Mouse (Mus musculus) gastrocnemius, adult 18-20 months (tissue): ENCODE results near the gene Homer2. TPM values are rescaled to one million over a fixed set of nuclear protein-coding genes. Genes with fewer than 3 reads are reported as not detected.
A peak's percentile ranks its signal among the peaks of the same experiment; 100 is the strongest.

Experiments used
- DNase-seq: peaks from one replicate; pipeline ENCODE4 v3.0.0; 2021; ENCODE audit warnings: low spot score
- long read RNA-seq, 2 experiments: library from polyadenylated mRNA; stranded (forward); transcript quantifications; one replicate each; pipeline ENCODE4 v2.0.0; 2021
- total RNA-seq, 2 experiments: library from RNA; stranded (reverse); gene quantifications; 2 replicates each; pipeline ENCODE4 v1.2.3; 2021

Gene Homer2
- 10 to 100 TPM; 51.1 to 51.7 TPM for total RNA-seq
- long read RNA-seq, experiment 1, transcript Homer2-201 (9 exons, 1,736 nt) = major isoform, 8 of 13 reads
- long read RNA-seq, experiment 1, partial matches to known transcripts = 0 of 13 reads
- long read RNA-seq, experiment 1, other reads (novel, unspliced or antisense) = 1 of 13 reads
- long read RNA-seq, experiment 2, transcript Homer2-206 (9 exons, 1,634 nt) = minor isoform, 6 of 24 reads
- long read RNA-seq, experiment 2, transcript Homer2-201 (9 exons, 1,736 nt) = major isoform, 13 of 24 reads
- long read RNA-seq, experiment 2, partial matches to known transcripts = 0 of 24 reads
- long read RNA-seq, experiment 2, other reads (novel, unspliced or antisense) = 5 of 24 reads

DNA sequence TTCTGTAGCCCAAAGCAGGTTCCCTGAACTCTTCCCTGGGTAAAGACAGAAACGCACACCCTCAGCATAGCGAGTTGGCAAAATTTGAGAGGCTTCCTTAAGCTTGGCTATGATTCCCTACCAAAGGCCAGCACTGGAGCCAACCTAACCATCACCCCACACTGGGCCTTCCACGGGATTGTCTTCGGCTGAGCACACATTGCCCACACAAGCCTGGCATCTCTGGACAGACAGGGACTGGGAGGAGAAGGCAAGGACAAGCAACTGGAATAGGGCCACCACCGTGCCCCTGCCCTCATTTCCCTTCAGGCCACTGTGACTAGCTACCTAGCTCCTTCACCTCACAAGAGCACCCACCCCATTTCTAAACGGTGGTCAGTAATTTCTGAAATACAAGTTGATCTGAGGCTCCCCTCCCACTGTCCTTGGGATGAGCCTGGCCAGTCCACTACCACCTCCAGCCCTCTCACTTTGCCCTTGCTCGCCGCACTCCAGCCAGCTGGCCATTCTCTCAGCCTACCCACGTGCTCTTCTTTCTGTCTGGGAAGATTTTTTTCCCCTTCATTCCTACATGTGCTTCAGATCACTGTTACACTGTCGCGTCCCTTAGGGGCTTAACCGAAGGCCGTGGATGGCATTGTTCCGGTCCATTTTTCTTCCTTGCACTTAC is at the start of gene Homer2:
Gene Homer2 (minus strand): TSS at position 57 of the 670 bp plus-strand sequence.
- no peak for DNase-seq

DNA sequence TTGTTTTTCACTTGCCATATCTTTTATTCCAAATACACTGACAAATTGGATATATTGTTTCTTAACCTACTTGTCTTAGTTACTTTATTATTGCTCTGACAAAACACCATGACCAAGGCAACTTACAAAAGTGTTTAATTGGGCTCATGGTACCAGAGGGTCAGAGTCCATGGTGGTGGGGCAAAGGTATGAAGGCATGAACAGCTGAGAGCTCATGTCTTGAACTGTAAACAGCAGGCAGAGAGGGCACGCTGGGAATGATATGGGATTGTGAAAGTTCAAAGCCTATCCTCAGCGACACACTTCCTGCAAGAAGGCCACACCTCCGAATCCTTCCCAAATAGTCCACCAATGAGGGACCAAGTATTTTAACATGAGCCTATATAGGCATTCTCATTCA is 40.6 kb upstream of the Homer2 start:
- no peak for DNase-seq

DNA sequence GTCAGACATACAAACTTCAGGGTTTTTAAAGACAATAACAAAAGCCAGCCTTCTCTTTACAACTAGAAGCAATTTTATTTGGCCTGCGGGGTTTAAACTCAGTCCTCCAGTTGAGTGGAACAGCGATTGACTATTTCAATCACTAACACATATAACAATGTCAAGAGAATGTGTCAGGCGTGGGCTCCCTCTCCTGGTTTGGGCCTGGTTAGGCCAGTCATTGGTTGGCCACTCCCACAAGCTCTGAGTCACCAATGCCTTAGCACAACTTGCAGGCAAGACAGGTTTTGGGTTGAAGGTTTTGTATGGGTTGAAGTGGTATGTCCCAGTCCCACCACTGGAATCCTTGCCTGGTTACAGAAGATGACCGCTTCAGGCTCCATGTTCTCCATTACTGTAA is 36.8 kb upstream of the Homer2 start:
- DNase-seq = peak; percentile 24

DNA sequence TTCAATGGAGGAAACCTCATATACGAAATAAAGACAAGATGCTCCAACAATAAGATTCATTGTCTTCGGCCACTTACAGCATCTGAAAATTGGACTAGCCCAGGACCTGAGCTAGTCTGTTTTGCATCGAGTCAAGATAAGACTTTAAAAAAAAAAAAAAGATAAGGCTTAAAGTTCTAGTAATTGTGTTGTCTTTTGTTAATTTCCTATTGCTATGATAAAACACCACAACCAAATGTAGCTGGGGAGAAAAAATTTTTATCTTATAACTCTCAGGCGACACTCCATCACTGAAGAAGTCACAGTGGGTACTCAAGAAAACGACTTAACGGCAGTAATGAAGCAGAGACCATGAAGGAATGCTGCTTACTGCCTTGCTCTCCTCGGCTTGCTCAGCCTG is 32.7 kb upstream of the Homer2 start:
- no peak for DNase-seq

DNA sequence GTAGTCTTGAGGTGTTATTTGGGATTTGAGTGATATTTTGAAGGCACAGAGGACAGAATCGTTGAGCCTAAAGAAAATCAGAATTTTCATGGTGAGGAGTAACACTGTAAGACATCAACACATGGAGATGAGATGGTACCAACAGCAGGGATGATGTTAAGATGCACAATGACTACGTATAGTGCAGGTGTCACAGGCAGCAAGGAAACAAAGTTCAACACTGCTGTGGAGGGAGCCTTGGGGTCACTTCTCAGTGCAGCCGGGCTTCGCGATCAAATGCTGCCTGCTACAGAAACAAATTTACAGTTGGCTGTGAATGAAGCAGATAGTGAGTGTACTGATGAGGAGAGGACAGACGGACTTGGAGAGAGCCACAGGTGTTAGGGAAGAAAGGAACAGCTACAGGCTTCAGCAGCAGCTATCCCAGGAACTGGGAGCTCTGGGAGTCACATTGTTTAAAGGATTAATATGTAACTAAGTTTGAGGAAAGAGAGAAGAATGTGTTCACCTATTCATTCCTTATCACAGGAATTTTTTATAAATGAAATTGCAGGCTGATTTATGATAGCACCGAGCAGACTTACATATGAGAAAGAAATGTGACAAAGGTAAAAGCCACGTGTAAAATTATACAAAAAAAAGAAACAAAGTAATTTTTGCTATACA is 31.5 kb upstream of the Homer2 start:
- no peak for DNase-seq

DNA sequence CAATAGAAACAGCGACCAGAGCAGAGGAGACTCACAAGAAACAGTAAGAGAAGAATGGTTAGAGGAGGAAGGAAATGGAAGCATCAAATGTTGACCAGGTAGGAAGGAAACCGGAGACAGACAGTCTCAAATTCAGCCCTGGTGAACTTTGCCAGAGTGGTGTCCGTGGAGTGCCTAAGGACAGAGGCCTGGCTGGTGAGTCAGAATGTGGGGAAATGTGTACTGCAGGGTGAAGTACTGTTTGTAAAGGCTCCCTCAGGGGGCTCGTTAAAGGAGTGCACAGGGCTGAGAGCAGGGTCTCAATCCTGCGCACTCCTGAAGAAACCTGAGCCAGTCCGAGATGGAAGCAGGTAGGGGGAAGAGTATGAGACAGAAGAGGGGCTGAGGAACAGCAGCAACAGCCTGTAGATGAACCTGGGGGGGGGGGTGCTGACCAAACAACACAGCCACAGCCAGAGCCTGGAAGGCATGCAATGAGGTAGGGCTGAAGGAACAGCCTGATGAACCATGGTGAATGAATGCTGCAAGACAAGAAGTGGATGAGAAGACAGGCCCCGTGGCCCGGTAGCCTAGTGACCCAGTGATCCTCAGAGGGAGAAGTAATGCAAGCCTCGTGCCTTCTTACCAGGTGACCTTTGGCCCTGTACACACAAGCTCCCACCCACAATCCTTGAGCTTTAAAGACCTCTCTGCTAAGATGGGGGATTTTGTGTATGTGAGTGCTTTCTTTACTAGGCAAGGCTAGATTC is 28.1 kb upstream of the Homer2 start:
- DNase-seq = no peak

DNA sequence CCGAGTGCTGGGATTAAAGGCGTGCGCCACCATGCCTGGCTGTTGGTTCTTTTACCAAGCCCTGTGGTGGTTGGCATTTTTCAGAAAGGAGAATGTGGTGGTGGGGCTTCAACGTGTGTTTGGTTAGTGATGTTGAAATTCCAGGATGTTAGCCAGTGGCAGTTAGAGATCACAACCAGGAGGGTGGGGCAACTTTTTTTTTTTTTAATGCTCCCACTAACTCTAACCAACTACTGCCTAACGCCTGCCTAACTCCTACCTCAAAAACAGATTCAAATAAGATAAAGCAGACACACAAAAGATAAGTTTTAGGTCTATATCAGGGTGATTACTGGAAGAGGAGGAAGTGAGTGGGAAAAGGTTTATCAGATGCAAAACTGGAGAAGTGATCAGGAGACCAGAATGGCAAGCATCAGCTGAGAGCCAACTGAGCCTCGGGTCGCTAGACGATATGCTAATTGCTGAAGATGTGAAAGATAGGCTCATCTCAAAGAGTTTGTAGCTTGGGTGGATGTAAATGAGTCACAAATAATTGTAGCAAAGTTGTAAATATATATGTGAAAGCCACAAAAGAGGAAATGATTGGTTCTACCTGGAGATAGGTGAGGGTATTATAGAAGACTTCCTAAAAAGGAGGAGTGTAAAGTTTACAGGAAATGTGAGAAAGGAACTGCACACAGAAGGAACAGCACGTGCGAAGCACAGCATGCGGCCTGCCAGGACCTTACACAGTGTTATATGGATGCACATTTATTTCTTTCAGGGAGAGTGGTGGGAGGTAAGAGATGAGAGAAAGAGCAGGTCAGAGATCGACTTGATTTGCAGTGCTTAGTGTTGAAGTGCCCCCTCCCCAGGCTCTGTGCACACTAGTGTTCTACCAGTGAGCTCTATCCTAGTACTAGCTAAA is 25.1 kb upstream of the Homer2 start:
- DNase-seq = no peak

DNA sequence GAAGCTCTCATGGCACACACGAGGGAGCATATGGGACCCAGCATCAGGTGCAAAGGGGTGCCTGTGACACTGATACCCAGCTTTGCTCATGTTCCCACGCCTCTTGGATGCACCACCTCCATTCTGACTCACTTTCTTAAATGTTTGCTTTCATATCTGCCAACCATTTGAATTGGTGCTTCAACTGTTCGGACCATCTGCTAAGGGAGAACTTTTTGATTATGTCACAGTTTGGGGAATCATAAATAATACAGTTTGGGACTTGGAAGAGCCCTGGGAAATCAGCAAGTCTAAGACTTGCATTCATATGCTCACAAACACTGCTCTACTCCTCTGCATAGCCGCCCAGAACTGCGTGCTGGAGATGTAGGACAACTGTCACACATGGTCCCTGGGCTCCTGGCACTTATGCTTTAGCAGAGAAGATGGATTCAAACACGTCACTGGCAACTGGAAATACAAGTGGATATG is 23.9 kb upstream of the Homer2 start:
- DNase-seq = no peak

DNA sequence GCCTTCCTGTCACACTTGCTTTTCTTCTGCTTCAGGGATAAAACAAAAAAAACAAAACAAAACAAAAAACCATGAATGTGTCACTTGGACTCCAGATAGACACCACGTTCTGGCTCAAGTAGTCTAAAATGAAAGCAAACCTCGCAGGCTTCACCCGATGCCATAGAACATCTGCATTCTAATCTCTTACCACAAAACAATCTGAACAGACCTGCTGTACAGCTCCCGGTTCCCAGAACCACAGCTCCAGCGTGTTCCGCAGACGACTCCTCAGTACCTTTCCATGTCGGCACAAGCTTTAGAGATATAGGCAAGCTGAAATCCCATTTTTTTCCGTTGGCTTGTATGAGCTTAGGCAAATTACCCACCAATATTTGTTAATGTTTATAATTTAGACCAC is 22.5 kb upstream of the Homer2 start:
- DNase-seq = no peak

DNA sequence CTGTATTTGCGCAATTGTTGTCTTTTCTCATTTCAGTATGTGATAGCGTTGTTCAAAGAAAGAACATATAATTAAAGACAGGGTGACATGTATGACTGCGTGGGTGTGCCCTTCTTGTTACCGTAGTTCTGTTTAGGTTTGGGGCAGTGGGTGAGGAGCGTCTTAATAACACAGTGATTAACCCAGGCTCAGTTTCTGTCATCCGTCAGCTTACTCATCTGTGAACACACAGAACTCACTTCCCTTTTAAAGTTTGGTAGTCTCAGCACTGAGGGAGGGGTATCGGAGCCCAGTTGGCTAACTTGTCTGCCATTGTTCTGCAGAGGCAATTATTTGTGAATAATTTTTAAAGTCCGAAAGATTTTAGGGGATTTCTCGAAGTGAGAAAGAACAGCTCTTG is 20.4 kb upstream of the Homer2 start:
- DNase-seq = no peak

DNA sequence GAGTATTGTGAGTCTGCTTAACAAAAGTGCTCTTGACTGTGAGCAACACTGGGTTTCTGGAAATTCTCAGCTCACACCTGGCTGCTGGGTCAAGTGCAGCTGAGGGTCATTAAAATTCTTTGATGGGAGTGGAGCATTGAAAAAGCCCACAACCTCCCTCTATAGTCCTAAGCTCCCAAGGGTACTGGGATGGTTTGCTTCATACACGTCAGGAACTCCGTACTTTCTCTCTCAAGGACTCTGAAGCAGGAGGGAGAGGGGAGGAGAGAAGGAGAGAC is 19.3 kb upstream of the Homer2 start:
- no peak for DNase-seq

DNA sequence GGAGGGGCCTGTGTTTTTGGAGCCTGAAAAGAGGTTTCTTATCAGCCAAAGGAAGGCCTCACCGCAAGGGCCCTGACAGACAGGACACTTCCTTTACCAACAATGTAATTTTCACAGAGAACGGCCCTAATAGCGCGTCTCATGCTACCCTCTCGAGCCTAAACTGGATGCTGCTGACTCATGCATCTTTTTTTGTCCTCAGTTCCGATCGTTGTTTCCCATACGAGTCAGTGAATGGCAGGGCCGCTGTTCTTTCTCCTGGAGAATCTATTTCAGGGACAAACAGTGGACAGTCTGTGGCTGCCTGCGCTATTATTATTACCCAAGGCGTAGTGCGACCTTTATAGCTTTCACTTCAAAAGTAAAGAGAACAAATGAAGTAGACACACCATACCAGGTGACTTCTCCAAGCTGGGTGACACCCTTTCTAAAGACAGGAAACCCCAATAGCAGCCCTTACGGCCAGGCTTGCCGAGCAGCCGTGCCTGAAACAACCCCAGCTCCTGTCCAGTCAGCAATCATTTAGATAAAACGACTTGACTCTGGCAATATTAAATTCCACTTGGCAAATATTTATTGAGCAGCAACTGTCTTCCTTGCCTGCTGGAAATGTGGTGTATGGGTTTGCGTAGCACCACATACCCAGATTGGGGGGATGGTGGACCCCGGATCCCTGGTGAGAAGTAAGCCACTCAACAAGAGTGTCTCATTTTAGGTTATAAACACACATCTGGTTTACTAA is 18.8 kb upstream of the Homer2 start:
- peak; percentile 10 for DNase-seq

DNA sequence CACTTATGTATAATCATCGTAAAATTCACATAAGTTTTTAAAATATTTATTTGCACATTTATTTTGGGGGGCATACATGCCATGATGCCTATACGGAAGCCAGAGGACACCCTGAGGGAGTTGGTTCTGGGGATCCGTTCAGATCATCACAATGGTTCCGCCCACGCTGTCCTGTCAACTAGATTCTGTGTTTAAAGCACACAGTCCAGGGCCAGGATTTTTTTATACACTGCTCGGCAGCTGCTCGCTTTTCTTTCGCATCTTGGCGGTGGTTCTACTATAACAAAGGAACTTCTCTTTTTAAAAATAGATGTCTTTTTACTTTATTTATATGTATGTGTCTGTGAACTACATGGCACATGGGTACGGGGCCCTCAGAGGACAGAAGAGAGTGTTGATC is 16.5 kb upstream of the Homer2 start:
- no peak for DNase-seq

DNA sequence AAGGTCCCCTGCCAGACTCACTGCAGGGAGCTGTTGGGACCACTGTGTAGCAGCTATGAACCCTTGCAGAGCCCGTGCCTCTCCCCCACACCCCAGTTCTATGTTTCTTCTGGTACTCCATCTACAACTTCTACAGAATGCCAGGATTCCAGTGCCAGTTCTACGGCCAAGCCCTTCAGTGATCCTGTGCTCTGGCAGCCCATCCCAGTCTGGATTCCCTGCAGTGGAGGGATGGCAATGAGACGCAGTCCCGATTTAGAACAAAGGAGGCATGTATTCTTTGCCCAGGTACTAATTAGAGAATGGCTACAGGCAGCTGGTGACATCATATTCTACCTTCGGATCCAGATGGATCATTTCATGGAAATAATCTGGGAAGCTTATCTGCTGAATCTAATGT is 13.9 kb upstream of the Homer2 start:
- DNase-seq = no peak

DNA sequence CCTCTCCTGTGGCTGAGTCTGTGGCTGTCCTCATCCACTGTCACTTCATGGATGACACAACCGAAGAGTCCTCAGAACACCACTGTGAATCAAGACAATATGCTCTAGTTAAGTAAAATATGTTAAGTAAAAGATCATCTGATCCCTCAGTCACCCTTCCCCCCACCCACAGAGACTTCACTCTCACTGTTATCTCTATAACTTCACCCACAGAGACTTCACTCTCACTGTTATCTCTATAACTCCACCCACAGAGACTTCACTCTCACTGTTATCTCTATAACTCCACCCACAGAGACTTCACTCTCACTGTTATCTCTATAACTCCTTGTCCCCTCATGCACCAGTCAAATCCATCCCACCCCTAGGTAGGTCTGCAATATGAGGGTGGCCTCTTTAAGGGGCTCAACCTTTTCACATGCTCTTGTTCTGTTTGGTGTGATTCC is 11.9 kb upstream of the Homer2 start:
- DNase-seq = no peak

DNA sequence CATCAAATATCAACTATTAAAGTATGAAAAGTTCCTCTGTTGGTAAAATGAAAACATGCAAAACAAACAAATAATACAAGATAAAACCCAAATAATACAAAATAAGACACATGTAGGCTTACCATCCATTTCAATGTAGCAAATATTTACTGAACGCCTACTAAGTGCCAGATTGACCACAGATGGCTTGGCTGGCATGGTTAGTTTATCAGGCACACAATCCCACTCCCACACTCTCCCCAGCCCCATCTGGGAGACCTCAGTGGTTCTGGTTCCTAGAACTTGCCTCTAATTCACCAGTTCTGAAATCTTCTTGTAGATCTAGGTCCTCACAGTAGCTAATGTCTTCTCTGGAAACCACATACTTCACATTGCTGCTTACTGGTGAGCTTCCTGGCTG is 11.3 kb upstream of the Homer2 start:
- no peak for DNase-seq

DNA sequence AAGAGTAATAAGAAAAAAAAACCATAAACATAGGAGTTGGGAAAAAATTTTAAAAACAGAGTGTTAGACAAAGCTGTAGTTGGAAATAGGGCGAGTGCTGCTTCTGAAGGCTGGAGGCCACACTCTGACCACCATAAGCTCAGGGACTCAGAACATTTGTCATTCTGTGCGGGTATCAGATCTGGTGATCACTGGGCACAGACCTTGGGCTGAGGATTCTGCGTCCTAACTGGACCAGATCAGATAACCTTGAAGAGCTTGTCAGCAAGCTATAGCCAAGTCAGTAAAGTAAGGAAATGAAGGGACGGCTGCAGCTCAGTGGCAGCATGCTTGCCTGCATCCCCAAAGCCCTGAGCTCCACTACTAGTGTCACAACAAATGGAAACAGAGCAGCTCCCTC is 2.8 kb upstream of the Homer2 start:
- no peak for DNase-seq

DNA sequence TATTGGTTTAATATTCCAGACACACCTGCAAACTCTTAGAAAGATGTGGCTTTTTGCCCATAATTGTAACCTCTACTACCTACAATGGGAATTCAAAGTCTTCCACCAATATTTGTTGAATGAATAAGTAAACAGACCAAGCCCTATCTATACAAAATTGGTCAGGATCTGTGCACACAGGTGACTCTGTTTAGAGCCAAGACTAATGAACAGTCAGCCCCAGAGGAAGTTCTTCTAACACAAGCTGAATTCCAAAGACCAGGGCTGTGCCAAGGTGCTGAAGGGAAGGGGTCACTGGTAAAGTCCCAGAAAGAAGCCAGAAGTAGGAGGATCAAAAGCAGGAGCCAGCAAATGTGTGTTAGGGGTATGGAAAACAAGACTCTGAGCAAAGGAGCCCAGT is 838 bp upstream of the Homer2 start:
- no peak for DNase-seq

DNA sequence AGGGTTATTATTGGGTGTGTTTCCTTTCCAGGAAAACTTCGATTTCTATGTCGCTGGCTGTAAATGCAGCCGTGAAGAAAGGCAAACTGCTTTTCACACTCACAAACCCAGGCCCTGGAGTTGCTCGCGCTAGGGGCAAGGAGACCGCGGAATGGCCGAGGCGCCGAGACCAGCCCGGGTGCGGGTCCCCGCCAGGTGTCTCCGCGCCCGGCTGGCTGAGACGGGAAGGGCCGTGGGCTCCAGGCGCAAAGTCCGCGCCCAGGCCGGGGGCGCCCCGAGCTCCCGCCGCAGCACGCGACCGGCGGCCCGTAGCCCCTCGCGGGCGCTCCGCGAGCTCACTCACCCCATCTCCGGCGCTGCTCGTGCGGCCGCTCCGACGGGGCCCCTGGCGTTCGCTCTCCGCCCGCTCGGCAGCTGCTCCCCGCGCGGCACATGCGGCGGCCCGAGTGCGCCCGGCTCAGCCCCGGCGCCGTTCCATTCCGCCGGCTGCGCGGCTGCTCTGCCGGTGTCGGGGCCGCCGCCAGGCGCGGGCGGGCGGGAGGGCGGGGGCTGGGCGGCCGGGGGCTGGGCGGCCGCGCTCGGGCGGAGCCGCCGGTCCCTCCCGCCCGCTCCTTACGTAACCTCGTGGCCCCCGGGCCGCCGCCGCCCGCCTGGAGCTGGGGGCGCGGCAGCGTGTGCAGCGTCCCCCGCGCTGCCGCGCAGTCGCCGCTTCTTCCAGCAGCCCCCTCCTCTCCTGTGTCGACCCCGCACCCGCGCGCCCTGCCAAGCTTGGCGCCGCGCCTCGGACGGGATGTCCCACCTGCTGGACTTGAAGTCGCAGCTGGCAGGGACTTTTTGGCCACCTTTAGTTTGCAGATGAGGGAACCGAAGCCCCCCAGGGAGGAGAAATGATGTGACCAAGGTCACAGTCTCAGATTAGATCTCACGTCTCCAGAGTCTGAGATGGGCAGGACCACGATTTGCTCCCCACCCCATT is 623 bp downstream of the Homer2 start:
- DNase-seq = no peak
